Mouse (Mus musculus): ENCODE measurements at regions not wholly inside any gene's neighbourhood (a gene's known extent, or its start where the extent isn't known, plus 50 kb on each side); places are given as distances from the start of the nearest gene placed in this dataset.

- no peaks in the 10 kb centered on the region for H3K36me3 ChIP-seq
- H3K4me2 ChIP-seq (replicated peaks) = no peak overlapping the region
- no peak overlapping the region for H3K9ac ChIP-seq
- no peaks in the 10 kb centered on the region for H3K27me3 ChIP-seq (replicated peaks)
- no peak overlapping the region for H3K27ac ChIP-seq
- H3K4me3 ChIP-seq = no peak overlapping the region
- 85% methylated on average over 1 of the region's 1 CpGs for WGBS
- no peaks in the 10 kb centered on the region for H3K4me1 ChIP-seq
- H3K9me3 ChIP-seq = no peaks in the 10 kb centered on the region
- ATAC-seq (ENCODE audit: low FRiP score, low read depth) = no peak
Observed at GRCm38 (mm10) chr13:84878178-84878849, 310.9 kb upstream of the Ccnh start.

GRCm38 (mm10) chr13:84905347-84905981 lies 283.7 kb upstream of the Ccnh start:
- no peaks in the 10 kb centered on the region for H3K27me3 ChIP-seq (replicated peaks)
- peak; percentile 93 for ATAC-seq (ENCODE audit: low FRiP score, low read depth)
- no peak overlapping the region for H3K4me3 ChIP-seq
- H3K4me1 ChIP-seq = no peaks in the 10 kb centered on the region
- H3K36me3 ChIP-seq = no peaks in the 10 kb centered on the region
- no peak overlapping the region for H3K9ac ChIP-seq
- H3K9me3 ChIP-seq = no peaks in the 10 kb centered on the region
- no peak overlapping the region for H3K27ac ChIP-seq
- WGBS = 61% methylated on average over 6 of the region's 6 CpGs
- H3K4me2 ChIP-seq (replicated peaks) = peak overlapping the region; percentile 22; the same call in 1 of the 2 replicates

DNA sequence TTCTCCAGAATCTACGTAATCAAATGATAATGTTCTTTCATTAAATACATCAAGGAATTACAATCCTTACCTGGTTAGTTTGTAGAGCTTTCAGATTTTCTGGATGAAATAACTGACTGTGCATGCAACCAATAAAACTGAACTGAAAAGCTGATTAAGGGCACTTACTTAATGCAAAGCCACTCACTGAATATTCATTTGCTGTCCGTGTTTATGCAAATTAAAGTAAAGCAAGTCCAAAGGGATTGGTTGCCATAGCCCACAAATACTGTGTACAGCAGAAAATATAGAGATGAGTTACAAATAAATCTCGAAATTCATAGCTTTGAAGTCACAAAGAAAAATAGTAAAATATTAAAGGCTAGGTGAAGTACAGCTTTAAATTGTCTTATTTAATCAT lies 283.2 kb upstream of the Ccnh start:
- Histone ChIP-seq H3K27ac (no peak overlapping the region), H3K4me3 (no peak overlapping the region), H3K9me3 (no peaks in the 10 kb centered on the region), H3K9ac (no peak overlapping the region), H3K4me2 (replicated peaks) (peak overlapping the region; percentile 22; the same call in 1 of the 2 replicates), H3K27me3 (replicated peaks) (no peaks in the 10 kb centered on the region), H3K4me1 (no peaks in the 10 kb centered on the region), H3K36me3 (no peaks in the 10 kb centered on the region)
- ATAC-seq (ENCODE audit: low FRiP score, low read depth) = peak; percentile 92
- 47% methylated on average over 3 of the region's 3 CpGs for WGBS

DNA sequence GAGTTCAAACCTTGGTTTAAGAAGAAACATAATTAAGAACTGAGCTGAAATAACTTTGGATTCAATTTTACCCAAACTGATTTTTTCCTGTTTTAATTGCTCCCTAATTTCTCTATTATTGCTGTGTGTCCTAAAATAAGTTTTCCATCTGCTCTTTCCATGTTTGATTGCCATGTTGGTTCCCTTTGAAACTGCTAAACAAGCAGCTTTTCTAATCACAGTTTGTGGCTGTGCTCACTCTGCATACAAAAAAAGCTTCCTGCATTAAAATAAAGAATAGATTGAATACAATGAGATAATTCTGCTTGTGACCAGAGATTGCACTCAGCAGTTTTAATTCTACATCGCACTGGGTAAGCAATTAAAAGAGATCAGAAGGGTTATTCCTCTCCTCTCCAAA lies 257.9 kb upstream of the Ccnh start:
- H3K4me2 ChIP-seq (replicated peaks) = no peak overlapping the region
- WGBS = 77% methylated on average over 1 of the region's 1 CpGs
- H3K9me3 ChIP-seq = no peaks in the 10 kb centered on the region
- H3K4me3 ChIP-seq = no peak overlapping the region
- no peaks in the 10 kb centered on the region for H3K4me1 ChIP-seq
- no peaks in the 10 kb centered on the region for H3K36me3 ChIP-seq
- no peak overlapping the region for H3K27ac ChIP-seq
- no peak overlapping the region for H3K9ac ChIP-seq
- ATAC-seq (ENCODE audit: low FRiP score, low read depth) = no peak
- H3K27me3 ChIP-seq (replicated peaks) = no peaks in the 10 kb centered on the region

DNA sequence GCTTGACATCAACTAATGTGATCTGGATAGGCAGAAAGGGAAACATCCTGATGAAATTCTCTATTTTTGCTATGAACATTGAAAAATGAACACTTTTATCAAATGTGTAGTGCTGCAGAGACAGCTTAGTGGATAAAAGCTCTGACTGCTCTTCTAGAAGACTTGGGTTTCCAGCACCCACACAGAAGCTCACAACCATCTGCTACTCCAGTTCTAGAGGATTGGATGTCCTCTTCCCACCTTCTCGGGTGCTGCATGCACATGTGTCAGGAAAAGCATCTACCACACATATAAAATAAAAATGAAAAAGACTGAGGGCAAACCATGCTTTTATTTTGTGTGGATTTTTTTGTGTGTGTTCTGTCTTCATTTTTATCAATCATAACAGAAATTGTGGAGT lies 253.6 kb upstream of the Ccnh start:
- no peak for ATAC-seq (ENCODE audit: low FRiP score, low read depth)
- H3K27ac ChIP-seq = no peak overlapping the region
- whole genome bisulfite sequencing = 91% methylated on average over 1 of the region's 1 CpGs

DNA sequence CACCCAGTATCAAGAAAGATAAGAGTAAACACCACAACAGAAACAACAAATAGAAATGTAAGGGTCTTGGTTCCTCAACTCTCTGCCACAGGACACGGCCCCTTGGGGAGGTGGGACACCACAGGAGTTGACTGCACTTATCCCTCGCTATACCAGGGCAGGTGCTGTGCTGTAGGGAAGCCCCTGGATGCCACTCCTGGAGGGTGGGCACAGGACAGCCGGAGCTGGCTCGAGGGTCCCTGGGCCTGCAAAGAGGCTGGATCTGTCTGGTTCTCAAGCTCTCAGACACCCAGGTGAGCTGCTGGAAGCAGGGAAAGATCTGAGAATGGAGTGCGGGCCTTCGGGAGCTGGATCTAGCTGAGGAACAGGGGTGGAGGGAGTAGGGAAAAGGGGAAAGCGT lies 249.5 kb upstream of the Ccnh start:
- Histone ChIP-seq H3K27me3 (replicated peaks) (no peaks in the 10 kb centered on the region), H3K4me3 (no peak overlapping the region), H3K4me2 (replicated peaks) (no peak overlapping the region), H3K4me1 (no peaks in the 10 kb centered on the region), H3K9me3 (no peaks in the 10 kb centered on the region), H3K36me3 (no peaks in the 10 kb centered on the region), H3K9ac (no peak overlapping the region), H3K27ac (no peak overlapping the region)
- WGBS = 91% methylated on average over 7 of the region's 7 CpGs
- no peak for ATAC-seq (ENCODE audit: low FRiP score, low read depth)

More for the DNA sequence above, 253.6 kb upstream of the Ccnh start:
- H3K4me3 ChIP-seq = no peak overlapping the region
- no peaks in the 10 kb centered on the region for H3K36me3 ChIP-seq
- H3K27me3 ChIP-seq (replicated peaks) = no peaks in the 10 kb centered on the region
- no peak overlapping the region for H3K4me2 ChIP-seq (replicated peaks)
- no peaks in the 10 kb centered on the region for H3K4me1 ChIP-seq
- no peaks in the 10 kb centered on the region for H3K9me3 ChIP-seq
- no peak overlapping the region for H3K9ac ChIP-seq

GRCm38 (mm10) chr13:84940936-84941335 lies 248.3 kb upstream of the Ccnh start:
- H3K27ac ChIP-seq = no peak overlapping the region
- no peak for ATAC-seq (ENCODE audit: low FRiP score, low read depth)
- H3K9me3 ChIP-seq = no peaks in the 10 kb centered on the region
- whole genome bisulfite sequencing = 98% methylated on average over 1 of the region's 1 CpGs
- no peaks in the 10 kb centered on the region for H3K36me3 ChIP-seq
- no peaks in the 10 kb centered on the region for H3K27me3 ChIP-seq (replicated peaks)
- H3K9ac ChIP-seq = no peak overlapping the region
- no peak overlapping the region for H3K4me2 ChIP-seq (replicated peaks)
- no peaks in the 10 kb centered on the region for H3K4me1 ChIP-seq
- no peak overlapping the region for H3K4me3 ChIP-seq

- H3K9ac ChIP-seq = no peak overlapping the region
- H3K4me1 ChIP-seq = no peaks in the 10 kb centered on the region
- H3K36me3 ChIP-seq = no peaks in the 10 kb centered on the region
- no peaks in the 10 kb centered on the region for H3K9me3 ChIP-seq
- no peak overlapping the region for H3K4me3 ChIP-seq
- peak; percentile 48; the same call in 1 of the 2 replicates for ATAC-seq (ENCODE audit: low FRiP score, low read depth)
- H3K27ac ChIP-seq = no peak overlapping the region
- H3K4me2 ChIP-seq (replicated peaks) = no peak overlapping the region
- H3K27me3 ChIP-seq (replicated peaks) = no peaks in the 10 kb centered on the region
- WGBS = 60% methylated on average over 1 of the region's 1 CpGs
Observed at GRCm38 (mm10) chr13:84950873-84951272, 238.3 kb upstream of the Ccnh start.

- no peak overlapping the region for H3K9ac ChIP-seq
- no peaks in the 10 kb centered on the region for H3K9me3 ChIP-seq
- no peak overlapping the region for H3K4me2 ChIP-seq (replicated peaks)
- H3K36me3 ChIP-seq = no peaks in the 10 kb centered on the region
- H3K4me1 ChIP-seq = no peaks in the 10 kb centered on the region
- 87% methylated on average over 2 of the region's 2 CpGs for WGBS
- no peaks in the 10 kb centered on the region for H3K27me3 ChIP-seq (replicated peaks)
- no peak for ATAC-seq (ENCODE audit: low FRiP score, low read depth)
- no peak overlapping the region for H3K4me3 ChIP-seq
- no peak overlapping the region for H3K27ac ChIP-seq
Observed at GRCm38 (mm10) chr13:84953161-84953560, 236.0 kb upstream of the Ccnh start.

- Histone ChIP-seq H3K9me3 (no peaks in the 10 kb centered on the region), H3K36me3 (no peaks in the 10 kb centered on the region), H3K4me3 (no peak overlapping the region), H3K4me1 (no peaks in the 10 kb centered on the region), H3K27me3 (replicated peaks) (no peaks in the 10 kb centered on the region), H3K9ac (no peak overlapping the region), H3K27ac (no peak overlapping the region), H3K4me2 (replicated peaks) (no peak overlapping the region)
- WGBS = 76% methylated on average over 1 of the region's 1 CpGs
- ATAC-seq (ENCODE audit: low FRiP score, low read depth) = no peak
Observed at GRCm38 (mm10) chr13:84953760-84954159, 235.4 kb upstream of the Ccnh start.

DNA sequence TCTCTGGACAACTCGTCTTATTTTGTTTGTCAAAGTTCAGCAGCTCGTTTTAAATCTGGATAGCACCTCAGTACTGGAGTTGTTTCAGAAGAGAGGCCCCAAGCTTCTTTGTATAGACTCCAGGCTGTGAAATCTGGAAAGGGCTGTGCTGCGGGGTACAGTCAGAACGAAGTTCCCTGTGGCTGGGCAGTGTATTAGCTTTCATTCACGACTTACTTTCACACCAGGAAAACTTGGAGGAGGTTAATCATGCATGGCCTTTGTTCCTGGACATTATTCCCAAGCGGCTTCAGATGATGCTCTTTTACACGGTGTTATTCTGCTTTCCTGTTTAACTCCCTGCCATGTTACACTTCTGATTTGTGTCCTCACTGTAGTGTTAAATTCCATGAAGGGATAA lies 220.3 kb upstream of the Ccnh start:
- ATAC-seq (ENCODE audit: low FRiP score, low read depth) = peak; percentile 68; the same call in 1 of the 2 replicates
- Histone ChIP-seq H3K9me3 (no peaks in the 10 kb centered on the region), H3K27ac (no peak overlapping the region), H3K4me1 (no peaks in the 10 kb centered on the region; the same call in 1 of the 2 replicates), H3K4me3 (no peak overlapping the region), H3K27me3 (replicated peaks) (no peaks in the 10 kb centered on the region), H3K36me3 (no peaks in the 10 kb centered on the region), H3K9ac (no peak overlapping the region), H3K4me2 (replicated peaks) (no peak overlapping the region)
- WGBS = 41% methylated on average over 7 of the region's 7 CpGs

Data from neural tube, embryonic 12.5 days (tissue).